Mouse (Mus musculus) kidney, adult 8-10 months (tissue): ENCODE measurements around the gene Adarb2.
"Not testable (repeated sequence)": the region's sequence is repeated elsewhere in the genome, so short reads cannot be mapped to it uniquely, and the experiment has no call there.

Experiments used
- DNase-seq, 2 experiments: peaks; one replicate each; pipeline ENCODE4 v3.0.0; 2022

The Adarb2 gene

DNA sequence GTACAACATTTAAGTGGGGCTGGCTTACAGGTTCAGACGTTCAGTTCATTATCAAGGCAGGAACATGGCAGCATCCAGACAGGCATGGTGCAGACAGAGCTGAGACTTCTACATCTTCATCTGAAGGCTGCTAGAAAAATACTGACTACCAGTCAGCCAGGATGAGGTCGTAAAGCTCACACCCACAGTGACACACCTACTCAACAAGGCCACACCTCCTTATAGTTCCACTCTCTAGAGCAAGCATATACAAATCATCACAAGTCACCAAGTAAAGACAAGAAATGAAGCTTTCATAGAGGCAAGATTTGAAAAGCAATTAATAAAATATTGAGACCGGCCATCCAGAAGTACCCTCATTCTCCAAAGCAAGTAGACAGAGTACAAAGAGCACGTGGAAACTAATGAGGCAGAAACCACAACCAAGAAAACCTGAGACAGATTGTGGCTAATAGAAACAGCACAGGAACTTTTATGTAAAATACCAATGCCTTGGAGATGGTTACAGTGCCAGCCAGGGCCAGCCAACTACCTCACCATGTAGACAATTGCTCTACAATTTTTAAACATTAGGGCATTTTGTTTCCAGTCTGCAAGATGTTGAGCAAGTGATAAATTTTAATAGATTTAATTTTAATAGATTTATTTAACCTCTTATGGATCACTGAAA lies 394.4 kb downstream of the Adarb2 start:
- DNase-seq: no peak

DNA sequence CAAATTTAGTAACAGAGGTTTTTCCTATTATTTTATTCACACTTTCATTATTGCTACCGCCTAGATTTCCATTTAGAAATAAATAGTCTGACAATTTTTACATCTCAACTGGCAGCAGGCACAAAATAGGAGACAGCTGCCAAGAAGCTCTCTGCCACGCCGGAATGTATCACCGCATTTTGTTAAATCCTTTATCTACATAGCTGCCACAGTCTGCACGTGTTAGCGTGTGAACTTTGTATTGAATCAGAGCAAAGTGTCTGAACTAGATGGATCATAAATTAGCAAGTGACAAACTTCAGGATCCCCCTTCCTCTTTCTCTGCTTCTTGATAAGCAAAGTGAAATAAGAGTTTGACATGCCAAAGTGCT lies 395.0 kb downstream of the Adarb2 start:
- DNase-seq: no peak

DNA sequence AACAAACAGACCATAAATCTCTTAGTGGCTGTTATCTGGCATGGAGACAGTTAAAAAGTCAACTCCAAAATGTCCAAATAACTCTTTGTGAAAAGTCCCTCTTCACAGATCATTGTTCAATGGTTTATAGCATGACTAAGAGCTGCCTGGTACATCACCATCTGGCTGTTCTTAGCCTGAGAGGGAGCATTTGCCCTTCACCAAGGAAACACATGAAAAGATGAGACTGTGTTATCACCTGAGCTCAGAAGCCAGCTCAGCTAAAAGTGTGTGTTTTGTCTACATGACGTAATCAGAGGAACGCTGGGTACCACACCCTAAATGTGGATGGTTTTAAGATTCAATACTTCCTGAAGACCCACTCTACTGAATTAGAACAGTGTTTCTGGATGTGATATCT lies 403.0 kb downstream of the Adarb2 start:
- DNase-seq: no peak

DNA sequence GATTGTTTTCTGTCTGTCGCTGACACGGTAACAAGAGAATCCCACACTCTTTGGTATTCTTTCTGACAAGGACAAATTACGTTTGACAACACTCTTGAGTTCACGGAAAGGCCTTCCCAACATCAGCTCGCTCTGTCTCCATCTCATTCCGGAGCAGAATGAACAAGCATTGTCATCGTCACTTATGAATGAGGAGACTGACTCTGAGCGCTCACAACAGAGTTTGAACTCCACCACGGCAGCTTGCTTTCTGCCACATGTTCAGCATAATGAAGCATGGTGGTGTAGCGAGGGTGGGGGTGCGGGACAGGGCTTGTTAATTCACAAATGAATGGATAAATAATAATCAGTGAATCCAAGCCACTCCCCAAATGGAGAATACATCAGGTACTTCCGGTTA lies 405.4 kb downstream of the Adarb2 start:
- no peak for DNase-seq

DNA sequence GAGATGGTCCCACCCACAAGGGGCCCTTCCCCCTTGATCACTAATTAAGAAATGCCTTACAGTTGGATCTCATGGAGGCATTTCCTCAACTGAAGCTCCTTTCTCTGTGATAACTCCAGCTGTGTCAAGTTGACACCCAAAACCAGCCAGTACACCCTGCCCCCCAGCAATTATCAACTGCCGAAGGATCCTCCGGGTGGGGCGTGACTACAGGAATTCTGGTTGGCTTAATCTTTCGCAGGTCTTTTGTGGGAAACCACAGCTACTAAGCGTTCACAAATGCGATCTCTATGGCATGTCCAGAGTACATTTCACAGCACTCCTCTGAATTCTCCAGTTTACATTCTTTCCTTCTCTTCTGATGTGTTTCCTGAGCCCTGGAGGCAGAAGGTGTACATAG lies 406.3 kb downstream of the Adarb2 start:
- DNase-seq: not testable (repeated sequence)

DNA sequence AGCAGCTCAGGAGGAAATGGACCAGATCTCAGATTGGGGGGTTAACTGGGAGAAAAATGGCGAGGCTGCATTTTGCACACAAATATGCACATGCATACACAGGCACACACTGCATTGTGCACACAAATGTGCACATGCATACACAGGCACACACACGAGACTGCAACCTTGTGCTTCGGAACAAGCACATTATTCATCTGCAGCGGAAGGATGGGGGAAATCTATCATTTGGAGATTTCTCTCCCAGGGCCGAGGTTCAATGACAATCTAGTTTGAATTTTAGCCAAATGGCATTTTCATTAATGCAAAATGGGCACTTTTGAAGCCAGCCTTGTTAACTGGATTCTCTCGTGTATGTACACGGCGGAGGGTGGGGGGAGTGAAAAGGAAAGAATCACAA lies 408.3 kb downstream of the Adarb2 start:
- no peak for DNase-seq

DNA sequence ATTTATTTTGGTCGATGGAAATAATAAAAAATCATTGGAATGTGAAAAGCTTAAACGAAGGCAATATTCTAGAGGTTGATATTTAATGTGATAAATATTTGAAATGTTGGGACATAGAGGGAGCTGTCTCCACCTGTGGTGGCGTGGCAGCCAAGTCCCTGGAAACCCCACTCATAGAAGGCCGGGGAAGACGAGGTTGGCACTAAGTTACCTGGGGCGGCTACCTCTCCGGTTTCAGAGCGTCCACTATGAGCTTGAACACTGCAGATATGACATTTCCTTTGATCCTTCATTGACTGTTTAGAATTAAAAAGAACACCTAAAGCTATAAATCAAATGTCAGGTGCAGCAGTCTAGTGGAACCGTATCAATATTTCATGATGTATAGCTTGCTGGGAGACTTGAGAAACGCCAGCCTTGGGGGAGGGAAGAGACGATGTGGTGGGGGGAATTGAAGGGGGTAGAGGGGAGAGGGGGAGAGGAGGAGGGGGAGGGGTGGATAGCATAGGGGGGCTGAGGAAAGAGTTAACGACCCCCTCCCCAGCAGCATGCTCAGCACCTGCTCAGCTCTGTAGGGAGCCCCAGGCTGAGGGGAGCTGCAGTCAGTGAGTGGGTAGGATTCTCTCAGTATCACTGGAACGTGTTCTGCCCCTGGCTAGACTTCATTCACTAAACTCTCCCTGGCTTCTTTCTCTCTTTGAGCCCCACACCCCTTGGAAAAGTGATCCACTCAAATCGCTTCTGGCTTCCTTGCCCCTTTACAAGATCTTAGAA lies 410.1 kb downstream of the Adarb2 start:
- no peak for DNase-seq

DNA sequence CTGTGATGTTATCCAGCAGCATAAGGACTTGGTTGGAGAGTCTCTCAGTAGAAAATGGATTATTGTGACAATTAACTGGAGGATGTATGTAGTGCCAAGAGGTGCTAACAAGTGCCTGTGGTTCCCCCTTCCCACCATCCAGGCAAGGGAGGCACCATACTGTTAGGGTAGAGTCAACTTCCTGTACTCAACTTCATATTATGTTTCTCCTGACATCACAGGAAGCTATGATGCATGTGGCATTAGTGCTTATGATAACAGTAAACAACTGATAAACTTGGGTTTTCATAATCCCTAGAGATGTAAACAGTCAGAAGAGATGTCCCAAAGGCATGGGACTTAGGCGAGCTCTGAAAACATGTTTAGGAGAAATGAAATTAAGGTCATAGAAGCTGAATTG lies 414.0 kb downstream of the Adarb2 start:
- no peak for DNase-seq

DNA sequence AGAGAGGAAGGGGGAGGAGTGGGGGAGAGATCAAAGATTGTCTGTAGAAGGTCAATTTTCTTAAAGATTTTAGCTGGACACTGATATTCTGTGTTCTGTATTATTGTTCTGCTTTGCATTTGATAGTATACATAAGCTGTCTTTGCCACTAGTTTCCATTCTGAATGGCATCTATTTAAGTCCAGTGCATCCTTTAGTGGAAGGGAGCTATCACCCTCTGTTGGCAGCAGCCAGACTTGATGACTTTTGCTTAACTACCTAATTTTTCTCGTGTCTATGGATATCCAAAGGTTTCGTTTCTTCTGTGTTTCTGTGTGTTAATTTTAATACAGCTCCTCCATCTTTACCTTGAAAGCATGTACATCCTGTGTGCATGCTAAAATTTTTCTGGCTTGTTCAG lies 419.6 kb downstream of the Adarb2 start:
- DNase-seq: no peak

DNA sequence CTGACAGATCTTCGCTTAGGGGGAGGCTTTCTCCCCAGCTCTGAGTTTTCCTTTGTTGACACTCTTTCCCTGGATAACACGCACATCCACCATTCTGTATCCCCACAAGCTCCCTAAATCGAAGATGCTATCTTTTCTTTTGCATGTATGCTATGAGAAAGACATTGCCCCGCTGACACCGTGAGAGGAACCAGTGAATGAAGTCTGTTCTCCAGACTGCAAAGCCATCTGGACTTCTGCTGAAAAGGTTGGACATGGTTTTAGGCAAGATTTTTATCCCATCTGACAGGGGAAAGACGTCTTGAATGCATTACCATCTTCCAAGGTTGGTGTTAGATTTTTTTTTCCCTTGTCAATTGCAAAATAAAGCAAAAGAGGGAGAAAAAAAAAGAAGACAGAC lies 426.9 kb downstream of the Adarb2 start:
- DNase-seq: no peak

DNA sequence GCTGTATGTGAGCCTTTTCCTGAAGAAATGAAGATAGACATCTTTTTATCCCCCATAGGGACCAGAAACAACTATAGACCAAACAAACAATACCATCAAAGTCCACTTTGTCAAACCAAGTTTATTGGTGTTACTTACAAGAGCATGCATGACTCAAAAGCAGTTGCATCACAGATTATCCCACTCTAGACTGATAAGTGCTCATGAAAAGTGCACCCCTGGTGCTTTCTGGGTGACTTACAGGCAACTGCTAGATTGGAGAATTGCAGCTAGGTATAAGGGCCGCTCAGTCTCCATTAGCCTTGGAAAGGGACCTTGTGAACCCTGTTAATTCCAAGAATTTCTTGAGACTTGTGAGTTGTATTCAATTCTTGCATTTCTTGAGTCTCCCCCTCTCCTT lies 429.0 kb downstream of the Adarb2 start:
- no peak for DNase-seq

DNA sequence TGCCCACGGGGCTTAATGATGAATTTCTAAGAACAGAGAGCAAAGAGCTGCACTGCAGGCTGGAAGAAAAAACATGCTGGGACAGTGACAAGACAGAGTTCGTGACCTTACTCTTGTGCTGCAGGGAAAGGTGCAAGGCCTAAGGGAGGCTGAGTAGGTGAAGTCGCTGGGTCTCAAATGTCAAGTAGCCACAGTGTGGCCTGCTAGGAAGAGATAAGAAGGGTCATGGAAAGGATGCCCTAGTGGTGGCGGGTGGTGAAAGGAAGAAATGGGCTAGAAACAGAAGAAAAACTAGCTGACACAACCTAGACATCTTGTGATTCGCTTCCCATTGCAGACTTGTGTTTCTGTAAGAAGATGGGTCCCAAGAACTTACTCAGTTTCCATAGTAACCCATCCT lies 429.4 kb downstream of the Adarb2 start:
- DNase-seq: no peak

DNA sequence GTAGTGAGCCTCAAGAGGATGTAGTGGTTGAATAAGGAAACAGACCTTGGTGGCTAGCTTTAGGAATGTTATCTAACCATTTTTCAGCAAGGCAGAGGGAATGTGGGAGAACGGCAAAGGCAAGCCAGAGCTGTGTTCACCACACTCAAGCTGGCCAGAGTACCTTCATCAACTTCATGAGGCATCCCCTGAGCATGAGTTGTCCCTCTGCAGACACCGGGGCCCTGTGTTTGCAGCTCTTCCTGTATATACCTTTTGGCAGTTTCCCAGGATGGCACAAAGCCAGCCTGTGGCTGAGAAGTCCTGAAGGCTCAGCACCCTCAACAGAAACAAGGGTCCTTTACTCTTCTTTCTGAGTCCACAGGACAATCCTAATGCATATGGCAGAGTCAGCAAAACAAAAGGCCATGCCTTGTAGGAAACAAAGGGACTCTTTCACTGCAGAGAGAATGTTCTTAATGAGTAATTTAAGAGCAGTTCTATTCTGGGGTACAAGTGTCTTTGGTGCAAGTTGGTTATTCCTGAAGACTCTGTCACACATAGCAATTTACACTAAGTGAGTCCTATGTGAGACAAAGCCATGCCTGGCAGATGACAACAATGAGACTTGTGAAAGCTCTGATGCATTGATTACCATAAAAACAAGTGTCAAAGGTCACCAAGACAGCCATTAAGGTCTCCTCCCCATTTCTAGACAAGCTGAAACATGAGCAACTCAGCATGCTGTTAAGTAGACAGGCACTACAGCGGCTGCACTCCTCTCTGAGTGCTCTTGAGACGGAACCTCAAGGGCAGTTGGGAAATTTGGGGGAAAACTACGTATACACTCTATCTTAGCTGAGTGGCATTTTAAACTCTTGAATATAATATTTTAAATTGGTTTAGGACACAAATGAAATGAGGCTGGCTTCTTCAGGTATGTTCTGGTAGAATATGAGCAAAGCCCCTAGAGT lies 431.0 kb downstream of the Adarb2 start:
- no peak for DNase-seq

DNA sequence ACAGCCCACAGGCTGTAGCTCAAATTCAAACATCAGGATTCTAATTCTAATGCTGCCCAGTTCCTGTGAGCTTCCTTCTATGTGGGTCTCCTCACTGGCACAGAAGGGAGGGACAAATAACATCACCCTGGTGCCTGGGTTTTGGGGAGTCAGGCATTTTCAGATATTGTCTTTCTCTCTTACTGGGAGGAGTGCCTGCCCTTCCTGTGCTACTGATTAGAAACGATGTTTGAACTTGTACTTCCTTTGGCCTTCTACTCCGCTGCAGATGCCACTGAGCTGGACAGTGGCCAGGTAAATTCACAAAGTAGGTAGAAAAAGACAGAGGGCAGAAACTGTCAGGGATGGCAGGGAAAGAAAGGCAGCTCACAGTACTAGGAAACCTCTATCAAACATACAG lies 439.4 kb downstream of the Adarb2 start:
- DNase-seq: no peak

DNA sequence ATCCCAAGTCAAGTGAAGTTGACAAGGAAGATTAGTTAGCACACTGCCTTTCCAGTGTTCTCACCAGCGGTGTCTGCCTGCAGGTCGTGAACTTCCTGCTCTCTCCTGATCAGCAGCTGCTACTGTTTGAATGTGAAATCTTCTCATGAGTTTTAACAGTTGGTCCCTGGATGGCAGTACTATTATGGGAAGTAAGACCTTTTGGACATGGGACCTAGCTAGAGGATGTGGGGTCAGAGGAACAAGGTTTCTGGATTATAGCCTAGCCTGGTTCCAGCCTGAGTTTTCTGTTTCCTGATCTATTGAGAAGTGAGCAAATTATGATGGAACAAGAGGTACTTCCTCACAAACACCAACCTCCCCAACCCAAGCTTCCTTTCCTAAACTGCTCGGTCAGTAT lies 441.3 kb downstream of the Adarb2 start:
- no peak for DNase-seq

DNA sequence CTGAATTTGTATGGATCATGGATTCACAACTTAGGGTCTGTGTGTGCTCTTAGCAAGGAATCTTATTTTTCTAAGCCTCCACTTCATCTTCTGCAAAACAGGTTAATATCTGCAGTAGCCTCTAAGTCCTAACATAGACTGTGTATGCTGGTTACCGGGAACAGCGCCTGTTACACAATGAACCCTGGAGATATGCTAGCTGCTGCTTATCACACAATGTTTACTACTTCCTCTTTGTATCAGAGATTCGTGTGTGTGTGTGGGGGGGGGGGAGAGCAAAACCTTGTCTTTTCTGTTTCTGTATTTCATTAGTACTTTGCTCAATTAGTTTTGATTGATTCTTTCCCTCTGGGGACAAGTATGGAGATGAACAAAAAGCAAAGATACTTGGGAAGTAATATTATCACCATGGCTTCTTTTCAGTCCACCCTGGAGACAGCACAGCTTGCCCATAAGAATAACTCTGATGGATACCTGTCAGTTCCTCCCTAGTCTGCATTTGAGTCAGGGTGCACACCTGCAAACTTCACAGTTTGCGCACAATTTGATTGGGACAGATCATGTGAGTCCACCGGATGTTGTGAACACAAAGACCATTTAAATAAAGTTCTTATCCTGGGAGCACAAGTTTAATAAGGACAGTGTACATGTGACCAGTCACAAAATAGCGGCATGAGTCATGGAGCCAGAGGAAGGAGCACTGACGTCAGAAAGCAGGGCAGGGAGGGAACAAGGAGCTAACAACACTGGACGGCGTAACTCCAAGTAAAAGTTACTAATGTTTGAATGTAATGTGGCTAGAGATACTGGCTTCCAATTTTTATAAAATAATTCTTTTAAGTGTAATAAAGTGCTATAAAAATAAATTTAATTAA lies 442.4 kb downstream of the Adarb2 start:
- DNase-seq: no peak

DNA sequence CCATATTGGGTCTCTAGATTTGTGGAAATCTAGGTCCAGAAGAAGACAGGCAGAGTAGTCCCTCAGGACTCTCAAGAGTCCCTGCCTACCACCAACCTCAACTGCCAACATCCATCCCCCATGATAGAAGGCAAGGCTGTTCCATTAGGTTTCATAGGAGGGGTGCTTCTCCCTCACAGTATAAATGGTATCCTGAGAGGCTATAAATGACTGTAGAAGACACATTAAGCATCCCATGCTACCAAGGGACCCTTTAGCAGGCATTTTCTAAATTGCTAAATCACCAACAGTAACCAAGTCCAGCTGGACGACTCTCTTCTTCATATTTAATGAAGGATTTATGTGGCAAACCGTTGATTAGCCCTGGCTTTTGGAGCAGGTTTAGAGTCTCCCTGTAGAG lies 446.6 kb downstream of the Adarb2 start:
- no peak for DNase-seq

DNA sequence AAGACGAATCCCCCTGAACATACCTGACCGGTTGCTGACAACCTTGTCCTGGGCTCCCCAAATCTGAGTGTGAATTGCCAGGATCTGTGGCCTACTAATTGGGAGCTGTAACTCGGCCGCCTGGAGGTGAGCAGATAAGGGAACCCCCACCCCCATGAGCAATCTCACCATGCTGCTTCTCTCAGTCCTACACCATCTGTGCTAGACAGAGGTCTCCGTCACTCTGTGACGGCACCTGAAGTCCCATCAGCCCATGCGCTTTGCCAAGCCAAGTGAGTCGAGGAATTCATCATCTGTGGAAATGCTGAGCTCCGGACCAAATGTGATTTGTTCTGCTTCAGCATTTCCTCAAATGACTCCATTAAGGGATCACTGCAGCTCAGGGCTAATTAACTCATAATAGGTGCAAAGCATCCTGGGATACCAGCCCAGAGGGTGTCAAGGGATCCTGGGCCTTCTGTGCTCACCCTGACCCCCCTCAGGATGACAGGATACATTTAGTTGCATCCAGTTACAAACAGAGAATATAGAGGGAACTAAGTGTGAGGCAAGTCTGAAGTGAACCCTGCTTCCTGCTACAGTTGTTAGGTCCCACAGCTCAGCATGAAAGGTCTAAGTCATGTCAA lies 462.1 kb downstream of the Adarb2 start:
- DNase-seq: no peak

DNA sequence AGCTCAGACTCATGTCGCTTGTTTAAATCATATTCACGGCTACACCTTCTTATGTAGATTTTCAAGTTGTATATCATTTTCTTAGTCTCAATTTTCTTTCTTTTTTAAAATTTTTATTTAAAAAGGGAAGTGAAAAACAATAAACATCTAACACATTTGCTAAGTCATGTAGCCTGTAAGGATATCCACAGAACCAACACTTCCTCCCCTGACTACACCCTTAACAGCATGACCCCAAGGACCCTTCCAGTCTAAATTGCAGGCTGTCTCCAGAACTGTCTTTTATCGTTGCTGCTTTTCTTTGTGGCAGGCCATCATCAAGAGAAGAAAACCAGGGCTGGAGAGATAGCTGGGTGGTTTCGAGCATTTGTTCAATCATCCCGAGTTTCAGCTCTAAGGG lies 474.5 kb downstream of the Adarb2 start:
- no peak for DNase-seq

DNA sequence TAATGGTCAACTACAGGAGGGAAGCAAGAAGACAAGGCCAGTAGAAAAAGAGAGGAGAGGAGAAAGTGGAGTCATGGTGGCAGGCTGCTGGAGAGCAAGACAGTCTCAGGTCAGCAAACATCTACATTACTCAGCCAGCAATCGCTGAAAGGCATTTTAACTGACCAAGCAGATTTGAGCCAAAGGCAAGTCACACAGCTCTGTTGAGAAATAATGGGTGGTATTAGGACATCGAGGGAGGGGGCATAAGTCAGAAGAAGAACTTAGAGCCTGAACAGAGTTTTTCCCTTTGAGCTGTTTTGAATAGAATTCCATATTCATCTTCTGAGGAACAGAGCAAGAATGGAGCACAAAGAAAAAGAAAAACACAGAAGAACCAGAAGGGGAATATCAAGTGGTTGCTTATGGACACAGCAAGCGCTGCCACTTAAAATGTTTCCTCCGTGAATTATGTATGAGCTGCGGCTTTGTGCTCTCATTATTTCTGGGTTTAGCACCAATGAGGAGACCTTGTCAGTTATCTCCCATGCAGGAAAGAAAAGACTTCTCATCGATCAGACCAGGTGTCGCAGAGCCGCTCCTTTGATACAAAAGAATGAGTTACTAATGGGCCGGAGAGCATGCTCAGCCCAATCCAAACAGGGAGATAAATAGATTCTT lies 477.9 kb downstream of the Adarb2 start:
- no peak for DNase-seq

DNA sequence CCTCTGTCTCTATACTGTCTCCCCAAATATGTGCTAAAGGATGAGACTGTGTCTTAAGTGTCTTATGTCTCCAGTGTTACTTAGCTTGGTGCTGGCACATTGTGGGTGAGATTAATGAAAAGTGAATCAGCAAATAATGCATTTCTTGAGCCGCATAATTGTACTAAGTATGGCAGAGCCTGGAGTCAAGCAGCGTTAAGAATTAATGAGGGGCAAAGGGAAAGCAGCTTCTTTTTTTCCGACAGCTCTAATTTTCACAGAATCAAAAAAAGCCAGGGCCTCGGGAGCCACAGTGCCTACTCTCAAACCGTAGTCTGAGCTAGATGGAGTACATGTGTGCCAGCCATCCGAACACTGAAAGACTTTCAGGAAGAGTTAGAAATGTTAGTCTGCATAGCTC lies 488.8 kb downstream of the Adarb2 start:
- DNase-seq: no peak

DNA sequence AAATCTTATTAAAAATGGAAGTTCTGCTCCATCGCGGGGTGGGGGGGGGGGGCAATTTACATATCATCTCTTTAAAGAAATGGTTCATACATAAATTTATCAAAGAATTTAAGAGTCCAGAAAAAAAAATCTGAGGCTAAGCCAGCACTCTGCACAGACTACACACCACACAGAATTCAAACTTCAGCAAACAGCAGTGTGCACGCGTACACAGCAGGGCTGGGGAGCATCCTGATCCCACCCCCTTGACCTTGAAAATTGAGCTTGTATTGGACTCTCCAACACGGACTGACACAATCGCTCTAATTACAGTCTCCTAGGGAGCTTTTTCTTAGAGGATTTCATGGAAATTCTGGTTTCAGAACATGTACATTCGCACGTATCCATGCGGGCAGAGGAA lies 490.1 kb downstream of the Adarb2 start:
- no peak for DNase-seq
